Mouse (Mus musculus) liver, embryonic 15.5 days (tissue): Measurements from ENCODE around the gene Slc16a11. TPM values are rescaled to one million over a fixed set of nuclear protein-coding genes. Genes with fewer than 3 reads are reported as not detected.

Experiments
- ATAC-seq: fragments of 200-750 bp; cut with Nextera tagmentation; 2 replicates; pipeline ENCODE4 v1.8.0; 2017; ENCODE audit warnings: moderate number of reproducible peaks, mild to moderate bottlenecking, moderate library complexity; ENCODE audit not compliant: insufficient read depth
- H3K27ac ChIP-seq: fragments of 300-500 bp; sonication (generic); replicated peaks from 2 replicates; pipeline ENCODE4 v1.5.1; 2015; ENCODE audit warnings: mild to moderate bottlenecking, inconsistent platforms
- H3K27me3 ChIP-seq: fragments of 300-500 bp; sonication (generic); 2 replicates; pipeline ENCODE4 v1.6.1; 2015; ENCODE audit warnings: mild to moderate bottlenecking, inconsistent platforms
- H3K36me3 ChIP-seq: fragments of 300-500 bp; sonication (generic); replicated peaks from 2 replicates; pipeline ENCODE4 v1.6.1; 2015; ENCODE audit warnings: moderate library complexity, mild to moderate bottlenecking, inconsistent platforms
- H3K4me1 ChIP-seq: fragments of 300-500 bp; sonication (generic); replicated peaks from 2 replicates; pipeline ENCODE4 v1.6.1; 2015; ENCODE audit warnings: inconsistent platforms
- H3K4me2 ChIP-seq: fragments of 300-500 bp; sonication (generic); 2 replicates; pipeline ENCODE4 v1.6.1; 2015; ENCODE audit warnings: moderate library complexity, mild to moderate bottlenecking, inconsistent platforms
- H3K4me3 ChIP-seq: fragments of 300-500 bp; sonication (generic); replicated peaks from 2 replicates; pipeline ENCODE4 v1.5.1; 2015; ENCODE audit warnings: mild to moderate bottlenecking, inconsistent platforms
- H3K9ac ChIP-seq: fragments of 300-500 bp; sonication (generic); 2 replicates; pipeline ENCODE4 v1.6.1; 2015; ENCODE audit warnings: moderate library complexity, mild to moderate bottlenecking, inconsistent platforms
- H3K9me3 ChIP-seq: fragments of 300-500 bp; sonication (generic); replicated peaks from 2 replicates; pipeline ENCODE4 v1.6.1; 2016; ENCODE audit warnings: inconsistent platforms
- WGBS: fragments of 180-500 bp; shearing (Covaris S2); methylation state at CpG from one replicate; pipeline ENCODE4 v1.1.7; 2015; ENCODE audit warnings: mixed read lengths; ENCODE audit not compliant: insufficient replicate concordance; 5-methylcytosine and 5-hydroxymethylcytosine counted together
- polyA plus RNA-seq: library from polyadenylated mRNA; unstranded; fragments of >200 nt; fragmentation: Nextera tagmentation; extraction: Ambion mirVana; gene quantifications from 2 replicates; pipeline ENCODE4 v1.2.1, GENCODE M21; 2015

Slc16a11 gene
- polyA plus RNA-seq, 1 experiment from 2014 or later = 1.6 TPM

- Histone ChIP-seq H3K4me3 (no peak overlapping the region), H3K4me2 (no peak overlapping the region), H3K4me1 (peaks cover 49% of the 10 kb centered on the region), H3K27ac (no peak overlapping the region), H3K27me3 (peaks cover 59% of the 10 kb centered on the region), H3K9ac (no peak overlapping the region), H3K9me3 (no peaks in the 10 kb centered on the region), H3K36me3 (no peaks in the 10 kb centered on the region)
- WGBS = 62% methylated on average over 3 of the region's 3 CpGs
- no peak for ATAC-seq
These were observed 3.6 kb downstream of the Slc16a11 start for GRCm38 (mm10) chr11:70216103-70216502.

DNA sequence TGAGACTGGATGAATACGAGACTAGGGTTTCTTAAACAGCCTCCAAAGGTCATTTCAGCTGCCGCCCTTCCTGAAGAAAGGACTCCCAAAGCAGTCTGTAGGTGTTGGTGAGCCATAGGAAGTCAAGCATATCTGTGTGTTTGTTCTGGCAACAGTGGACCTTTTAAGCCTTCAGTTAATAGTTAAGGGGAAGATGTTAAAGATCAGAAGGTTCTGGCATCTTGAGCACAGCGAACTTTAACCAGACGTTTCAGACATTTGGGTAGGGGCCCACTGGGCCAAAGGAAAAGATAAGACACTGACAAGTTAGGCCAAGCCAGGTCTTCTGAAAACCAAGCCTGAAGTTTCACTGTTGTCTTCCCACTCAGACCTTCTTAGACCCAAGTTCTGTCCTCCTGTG lies 5.5 kb downstream of the Slc16a11 start:
- peaks cover 41% of the 10 kb centered on the region for H3K27me3 ChIP-seq
- no peak overlapping the region for H3K9ac ChIP-seq
- H3K9me3 ChIP-seq = no peaks in the 10 kb centered on the region
- H3K4me2 ChIP-seq = no peak overlapping the region
- 63% methylated on average over 4 of the region's 4 CpGs for WGBS
- no peak for ATAC-seq
- peaks cover 67% of the 10 kb centered on the region for H3K4me1 ChIP-seq
- H3K27ac ChIP-seq = no peak overlapping the region
- no peak overlapping the region for H3K4me3 ChIP-seq
- H3K36me3 ChIP-seq = no peaks in the 10 kb centered on the region

DNA sequence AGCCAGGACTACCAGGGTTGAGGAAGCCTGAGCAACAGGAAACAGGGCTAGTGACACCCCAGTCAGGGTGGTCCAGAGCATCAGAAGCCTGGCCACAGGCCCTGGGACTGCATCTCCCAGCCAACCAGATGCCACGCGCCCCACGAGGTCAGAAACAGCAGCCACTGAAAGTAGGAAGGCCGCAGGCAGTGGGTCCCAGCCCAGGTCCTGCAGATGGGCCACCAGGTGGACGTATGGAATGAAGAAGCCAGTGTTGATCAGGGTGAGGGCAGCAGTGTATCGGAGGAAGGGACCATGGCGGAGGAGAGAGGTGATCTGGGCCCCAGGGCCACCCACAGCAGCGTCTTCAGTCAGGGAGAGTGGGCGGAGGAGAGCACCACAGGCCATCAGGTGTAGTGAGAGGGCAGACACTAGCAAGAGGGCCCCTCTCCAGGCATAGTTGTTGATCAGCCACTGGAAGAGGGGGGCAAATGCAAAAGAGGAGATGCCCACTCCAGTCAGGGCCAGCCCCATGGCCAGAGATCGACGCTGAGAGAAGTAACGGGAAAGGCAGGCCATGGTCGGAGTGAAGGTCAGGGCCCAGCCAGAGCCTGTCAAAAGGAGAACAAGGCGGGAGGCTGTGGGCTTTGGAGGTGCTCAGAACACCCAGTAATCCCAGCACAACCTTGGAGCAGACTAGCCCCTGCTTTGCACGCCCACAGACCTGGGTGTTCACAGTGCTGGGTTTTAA lies 6.4 kb downstream of the Slc16a11 start:
- 79% methylated on average over 15 of the region's 15 CpGs for WGBS
- Histone ChIP-seq H3K9ac (no peak overlapping the region), H3K4me1 (peaks cover 71% of the 10 kb centered on the region), H3K36me3 (no peaks in the 10 kb centered on the region), H3K27ac (no peak overlapping the region), H3K4me2 (peak overlapping the region; percentile 95), H3K27me3 (peaks cover 33% of the 10 kb centered on the region), H3K4me3 (peak overlapping the region; percentile 68), H3K9me3 (no peaks in the 10 kb centered on the region)
- ATAC-seq = no peak

- 59% methylated on average over 7 of the region's 7 CpGs for WGBS
- no peak for ATAC-seq
- peak overlapping the region; percentile 98 for H3K27ac ChIP-seq
These were observed 7.3 kb downstream of the Slc16a11 start for GRCm38 (mm10) chr11:70219873-70220272.

GRCm38 (mm10) chr11:70220323-70220722 lies 7.8 kb downstream of the Slc16a11 start:
- Histone ChIP-seq H3K9me3 (no peaks in the 10 kb centered on the region), H3K4me3 (peak overlapping the region; percentile 68), H3K9ac (peak overlapping the region; percentile 80), H3K4me2 (peak overlapping the region; percentile 95), H3K27me3 (peaks cover 23% of the 10 kb centered on the region), H3K4me1 (peaks cover 72% of the 10 kb centered on the region), H3K36me3 (no peaks in the 10 kb centered on the region), H3K27ac (peak overlapping the region; percentile 98)
- WGBS = 3% methylated on average over 24 of the region's 24 CpGs
- ATAC-seq = no peak

More at GRCm38 (mm10) chr11:70219873-70220272, 7.3 kb downstream of the Slc16a11 start:
- Histone ChIP-seq H3K27me3 (peaks cover 24% of the 10 kb centered on the region), H3K36me3 (no peaks in the 10 kb centered on the region), H3K9me3 (no peaks in the 10 kb centered on the region), H3K4me1 (peaks cover 71% of the 10 kb centered on the region), H3K4me3 (peak overlapping the region; percentile 68), H3K9ac (peak overlapping the region; percentile 80), H3K4me2 (peak overlapping the region; percentile 95)

DNA sequence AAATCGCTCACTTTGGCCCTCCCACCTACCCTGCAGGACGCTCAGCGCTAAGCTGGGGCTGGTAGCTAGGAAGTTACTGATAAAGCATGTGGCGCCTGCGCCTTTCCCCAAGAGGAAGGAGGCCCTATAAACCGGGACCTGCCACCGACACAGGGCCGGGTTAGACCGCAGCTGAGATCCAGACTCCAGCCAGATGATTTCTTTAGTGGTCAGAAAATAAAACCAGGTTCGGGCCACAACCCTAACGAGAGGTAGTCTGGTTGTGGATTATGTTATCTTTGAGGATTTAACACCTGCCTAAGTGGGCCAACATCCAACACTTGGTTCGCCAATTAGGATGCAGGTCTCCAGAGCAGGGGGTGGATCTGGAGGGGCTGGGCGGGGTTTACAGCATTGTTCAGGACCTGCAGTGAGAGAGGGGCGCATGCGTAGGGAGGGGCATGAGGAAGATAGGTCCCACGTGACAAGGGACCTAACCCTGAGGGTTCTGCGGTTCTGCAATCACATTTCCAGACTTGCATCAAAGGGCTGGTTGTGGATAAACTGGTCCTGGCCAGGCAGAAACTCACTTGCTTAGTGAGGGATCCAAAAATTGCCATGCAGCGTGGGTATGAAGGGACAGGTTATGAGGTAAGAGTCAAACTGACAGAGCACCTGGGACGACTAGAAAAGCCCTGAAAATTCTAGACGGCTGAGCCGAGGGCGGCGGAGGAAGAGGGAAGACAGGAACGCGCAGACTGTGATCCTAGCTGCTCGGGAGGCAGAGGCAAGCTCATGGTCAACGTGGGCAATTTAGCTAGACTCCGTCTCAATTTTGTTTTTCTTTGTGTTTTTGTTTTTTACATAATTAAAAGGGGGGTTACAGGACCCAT lies 8.4 kb downstream of the Slc16a11 start, which contains the start of gene Slc16a13:
Slc16a13 (minus strand) TSS at position 334 of the 872 bp plus-strand sequence.
- peaks cover 79% of the 10 kb centered on the region for H3K4me1 ChIP-seq
- under 1% methylated on average over 28 of the region's 28 CpGs for WGBS
- peak; percentile 82 for ATAC-seq

GRCm38 (mm10) chr11:70221603-70222500 lies 9.3 kb downstream of the Slc16a11 start:
- Histone ChIP-seq H3K4me3 (peak overlapping the region; percentile 68), H3K9ac (peak overlapping the region; percentile 80), H3K4me1 (peaks cover 87% of the 10 kb centered on the region), H3K36me3 (no peaks in the 10 kb centered on the region), H3K4me2 (peak overlapping the region; percentile 95), H3K27ac (peak overlapping the region; percentile 98), H3K9me3 (no peaks in the 10 kb centered on the region), H3K27me3 (peaks cover 21% of the 10 kb centered on the region)
- WGBS = 3% methylated on average over 14 of the region's 14 CpGs
- peak; percentile 86 for ATAC-seq

More for the DNA sequence above, 8.4 kb downstream of the Slc16a11 start, which contains the start of gene Slc16a13:
- Histone ChIP-seq H3K36me3 (no peaks in the 10 kb centered on the region), H3K4me3 (peak within 1 kb of the TSS; percentile 68), H3K9me3 (no peaks in the 10 kb centered on the region), H3K27ac (peak within 1 kb of the TSS; percentile 98), H3K4me2 (peak within 1 kb of the TSS; percentile 95), H3K27me3 (peaks cover 21% of the 10 kb centered on the region), H3K9ac (peak within 1 kb of the TSS; percentile 80)

DNA sequence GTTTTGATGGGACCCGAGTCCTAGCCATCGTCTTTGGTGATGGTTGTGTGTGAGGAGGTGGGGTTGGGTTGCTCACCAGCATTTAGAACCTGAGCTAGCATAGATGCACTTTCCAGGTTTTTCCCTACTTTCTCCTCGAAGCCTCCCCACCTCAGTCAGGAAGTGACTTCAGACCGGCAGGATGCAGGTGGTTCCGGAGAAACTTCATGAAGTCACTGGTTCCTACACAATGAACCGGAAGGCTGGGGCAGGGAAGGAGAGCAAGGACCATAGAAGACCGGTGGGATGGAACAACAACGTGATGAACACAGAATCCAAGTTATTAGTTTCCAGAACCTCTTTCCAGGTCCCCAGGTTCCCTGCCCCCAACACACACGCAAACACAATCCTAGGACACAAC lies 11.2 kb downstream of the Slc16a11 start:
- no peak for ATAC-seq
- 32% methylated on average over 9 of the region's 9 CpGs for WGBS
- H3K27ac ChIP-seq = peak overlapping the region; percentile 36; the same call in 1 of the 2 replicates

GRCm38 (mm10) chr11:70225798-70226601 lies 13.4 kb downstream of the Slc16a11 start:
- H3K9ac ChIP-seq = 0 out of 2 replicates have a peak overlapping the region, but pooled peaks have one; percentile 5
- no peak overlapping the region for H3K27ac ChIP-seq
- H3K4me1 ChIP-seq = peaks cover 97% of the 10 kb centered on the region
- 42% methylated on average over 27 of the region's 27 CpGs for WGBS
- ATAC-seq = no peak
- H3K4me2 ChIP-seq = peak overlapping the region; percentile 89
- no peaks in the 10 kb centered on the region for H3K36me3 ChIP-seq
- no peaks in the 10 kb centered on the region for H3K9me3 ChIP-seq
- H3K4me3 ChIP-seq = peak overlapping the region; percentile 24
- H3K27me3 ChIP-seq = peaks cover 58% of the 10 kb centered on the region

More for the DNA sequence above, 11.2 kb downstream of the Slc16a11 start:
- Histone ChIP-seq H3K4me2 (no peak overlapping the region; the same call in 1 of the 2 replicates), H3K9me3 (no peaks in the 10 kb centered on the region), H3K4me1 (peaks cover 97% of the 10 kb centered on the region), H3K36me3 (no peaks in the 10 kb centered on the region), H3K9ac (no peak overlapping the region), H3K4me3 (no peak overlapping the region), H3K27me3 (peaks cover 36% of the 10 kb centered on the region)

DNA sequence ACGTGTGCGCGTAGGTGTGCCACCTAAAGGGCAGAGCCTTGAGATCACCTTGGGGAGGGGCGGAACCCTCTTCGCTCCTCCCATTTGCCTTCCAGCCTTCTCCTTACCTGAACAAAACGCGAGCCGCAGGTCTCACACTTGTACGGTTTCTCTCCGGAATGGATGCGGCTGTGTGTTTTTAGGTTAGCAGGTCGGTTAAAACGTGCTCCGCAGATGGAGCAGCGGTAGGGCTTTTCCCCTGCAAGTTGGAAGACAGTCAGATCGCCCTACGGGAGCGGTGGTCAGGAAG lies 14.0 kb downstream of the Slc16a11 start:
- H3K4me2 ChIP-seq = peak overlapping the region; percentile 89
- H3K4me1 ChIP-seq = peaks cover 95% of the 10 kb centered on the region
- no peaks in the 10 kb centered on the region for H3K9me3 ChIP-seq
- no peaks in the 10 kb centered on the region for H3K36me3 ChIP-seq
- peaks cover 60% of the 10 kb centered on the region for H3K27me3 ChIP-seq
- H3K27ac ChIP-seq = 0 out of 2 replicates have a peak overlapping the region, but pooled peaks have one; percentile 46
- H3K4me3 ChIP-seq = peak overlapping the region; percentile 24
- WGBS = 25% methylated on average over 18 of the region's 18 CpGs
- ATAC-seq = no peak
- 0 out of 2 replicates have a peak overlapping the region, but pooled peaks have one; percentile 5 for H3K9ac ChIP-seq
